Mouse (Mus musculus) ES-E14 (cell line): ENCODE data around the gene Cav1.

Experiments
- CHD2 ChIP-seq: IDR thresholded peaks from 2 replicates; pipeline ENCODE4 v1.6.1; 2014; ENCODE audit warnings: mild to moderate bottlenecking, low read depth, low read length, inconsistent platforms
- HCFC1 ChIP-seq: IDR thresholded peaks from 2 replicates; pipeline ENCODE4 v1.6.1; 2012; ENCODE audit warnings: low read length, inconsistent platforms, borderline replicate concordance; ENCODE audit not compliant: insufficient read depth
- MAFK ChIP-seq: IDR thresholded peaks from 2 replicates; pipeline ENCODE4 v1.6.1; 2014; ENCODE audit warnings: mild to moderate bottlenecking, low read depth, low read length, inconsistent platforms; ENCODE audit not compliant: insufficient read depth
- ZC3H11A ChIP-seq: IDR thresholded peaks from 2 replicates; pipeline ENCODE4 v1.6.1; 2012; ENCODE audit warnings: low read depth, mild to moderate bottlenecking, inconsistent platforms, low read length, borderline replicate concordance
- ZNF384 ChIP-seq: IDR thresholded peaks from 2 replicates; pipeline ENCODE4 v1.6.1; 2012; ENCODE audit warnings: low read depth, low read length, inconsistent platforms

DNA sequence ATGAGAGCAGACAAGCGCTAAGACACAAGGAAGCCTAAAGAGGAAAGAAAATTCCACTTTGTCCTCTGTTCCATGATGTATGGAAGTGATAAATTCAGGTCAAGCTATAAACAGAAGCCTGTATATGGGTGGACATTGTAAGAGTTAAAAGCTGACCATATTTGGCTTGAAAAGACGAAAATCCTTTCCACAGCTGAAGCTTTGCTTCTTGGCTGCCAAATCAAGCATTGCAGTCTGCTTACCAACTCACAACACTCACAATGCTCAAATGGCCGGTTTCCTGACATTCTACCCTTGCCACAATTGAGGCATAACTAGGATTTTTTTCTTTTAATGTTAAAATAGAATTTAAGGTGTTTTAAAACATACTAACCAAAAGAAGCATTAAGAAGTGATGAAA, 39.7 kb upstream of the Cav1 start:
- no peak for TF ChIP-seq CHD2
- no peak for TF ChIP-seq ZNF384
- no peak for TF ChIP-seq ZC3H11A
- no peak for TF ChIP-seq HCFC1
- no peak for TF ChIP-seq MAFK
